Mouse (Mus musculus): ENCODE data around the gene Stard9.

DNA sequence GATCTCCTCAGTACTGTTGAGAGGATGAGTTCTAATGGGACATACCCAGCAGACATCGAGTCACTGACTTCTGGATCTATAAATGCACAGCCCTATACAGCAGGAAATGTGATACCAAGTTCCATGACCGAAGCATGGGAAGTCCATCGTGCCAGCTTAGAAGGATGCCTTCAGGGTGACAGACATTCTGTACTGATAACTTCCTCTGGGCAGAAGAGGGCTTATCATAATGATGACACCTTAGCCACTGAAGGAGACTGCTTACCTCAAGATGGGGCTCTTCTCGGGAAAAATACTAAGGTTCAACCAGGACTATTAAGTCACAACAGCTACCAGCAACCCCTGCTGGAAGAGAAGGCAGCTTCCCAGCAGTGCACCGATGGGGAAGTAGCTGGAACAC is 68.8 kb downstream of the Stard9 start:
- no peak for TF ChIP-seq CTCF (IDR thresholded peaks at IDR 0.05; ENCODE audit: low read depth, low read length)
- TF ChIP-seq POLR2A (IDR thresholded peaks at IDR 0.05; ENCODE audit: extremely low read depth, insufficient read depth, low read length) = no peak

All from liver, adult 2 months (tissue).